Mouse (Mus musculus): Measurements from ENCODE around the gene Bcl2l11.

The Bcl2l11 gene

GRCm38 (mm10) chr2:128114621-128115020, 11.2 kb upstream of the Bcl2l11 start:
- no peak for DNase-seq

- DNase-seq, result no peak
Measured at GRCm38 (mm10) chr2:128115579-128115978, 10.3 kb upstream of the Bcl2l11 start.

- DNase-seq, result no peak
Measured at GRCm38 (mm10) chr2:128117605-128118004, 8.2 kb upstream of the Bcl2l11 start.

- no peak for DNase-seq
Measured at GRCm38 (mm10) chr2:128118971-128119370, 6.9 kb upstream of the Bcl2l11 start.

- DNase-seq, result peak; percentile 32
Measured at GRCm38 (mm10) chr2:128122491-128122890, 3.3 kb upstream of the Bcl2l11 start.

- peak; percentile 14 for DNase-seq
Measured at GRCm38 (mm10) chr2:128122891-128123771, 2.7 kb upstream of the Bcl2l11 start.

- no peak for DNase-seq
Measured at GRCm38 (mm10) chr2:128123921-128124683, 1.7 kb upstream of the Bcl2l11 start.

- DNase-seq, result no peak
Measured at GRCm38 (mm10) chr2:128124693-128125092, 1.1 kb upstream of the Bcl2l11 start.

GRCm38 (mm10) chr2:128126591-128127051, 783 bp downstream of the Bcl2l11 start:
- DNase-seq, result no peak

GRCm38 (mm10) chr2:128127121-128127671, 1.4 kb downstream of the Bcl2l11 start:
- peak; percentile 86 for DNase-seq

GRCm38 (mm10) chr2:128127691-128128292, 2.0 kb downstream of the Bcl2l11 start:
- DNase-seq, result peak; percentile 52

- no peak for DNase-seq
Measured at GRCm38 (mm10) chr2:128128532-128128931, 2.7 kb downstream of the Bcl2l11 start.

GRCm38 (mm10) chr2:128131503-128131902, 5.7 kb downstream of the Bcl2l11 start:
- no peak for DNase-seq

GRCm38 (mm10) chr2:128132635-128133034, 6.8 kb downstream of the Bcl2l11 start:
- DNase-seq, result no peak

- no peak for DNase-seq
Measured at GRCm38 (mm10) chr2:128133865-128134264, 8.0 kb downstream of the Bcl2l11 start.

- DNase-seq, result no peak
Measured at GRCm38 (mm10) chr2:128134474-128134873, 8.6 kb downstream of the Bcl2l11 start.

GRCm38 (mm10) chr2:128134948-128135347, 9.1 kb downstream of the Bcl2l11 start:
- no peak for DNase-seq

GRCm38 (mm10) chr2:128136769-128137433, 11.1 kb downstream of the Bcl2l11 start:
- no peak for DNase-seq

GRCm38 (mm10) chr2:128137480-128138276, 11.8 kb downstream of the Bcl2l11 start:
- no peak for DNase-seq

- DNase-seq, result no peak
Measured at GRCm38 (mm10) chr2:128138924-128139323, 13.1 kb downstream of the Bcl2l11 start.

- no peak for DNase-seq
Measured at GRCm38 (mm10) chr2:128139781-128140180, 13.9 kb downstream of the Bcl2l11 start.

GRCm38 (mm10) chr2:128140183-128140582, 14.3 kb downstream of the Bcl2l11 start:
- no peak for DNase-seq

Data from cerebellum, adult 9-11 months (tissue).